ENCODE assay signal across 22 mouse cellular contexts in the genomic region with DNA sequence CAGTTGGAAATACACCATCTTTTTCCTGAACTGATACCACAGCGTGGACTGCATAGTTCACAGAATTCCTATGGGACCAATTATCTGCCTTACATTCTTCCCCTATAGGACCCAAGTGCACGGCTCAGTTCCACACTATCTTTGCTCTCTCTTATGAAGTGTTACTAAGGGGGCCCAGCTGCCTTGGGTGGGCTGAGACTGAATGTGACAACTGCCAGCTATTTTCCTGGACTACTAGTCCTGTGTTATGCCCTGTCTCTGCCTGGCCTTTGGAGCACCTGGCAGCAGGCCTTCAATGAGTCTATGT.
DNase-seq lines count a peak whose midpoint lies in the region; ATAC-seq and TF ChIP-seq lines count a peak whose summit lies in the region.
"Had no signal": no experiment of that assay in that cellular context is flagged by ENCODE, and none has a peak within 500 bp of the region (broad histone marks: within the 10 kb centered on the region; RNA-seq: fewer than 3 reads in every experiment).

No protein-coding gene starts in this region.

- no peak for ATAC-seq in heart, postnatal 0 days (ENCODE audit: insufficient read depth, low read depth)
- ATAC-seq in lung, postnatal 0 days: peak; percentile 54
- ATAC-seq in embryonic facial prominence, embryonic 14.5 days (ENCODE audit: low read depth): peak; percentile 83
- ATAC-seq in cerebellum, adult (ENCODE audit: insufficient number of reproducible peaks, low FRiP score, low TSS enrichment): no peak
- ATAC-seq: activated CD4-positive, CD25-positive, alpha-beta regulatory T cell, adult 4 months; forebrain, embryonic 16.5 days; inflammation-experienced regulatory T-cells, adult 6 months; liver, postnatal 0 days had no signal

- 0 out of 2 replicates have a peak overlapping the region, but pooled peaks have one; percentile 32 for H3K27ac ChIP-seq in heart, embryonic 10.5 days
- H3K27ac ChIP-seq in heart, postnatal 0 days (ENCODE audit: low read depth): peak overlapping the region; percentile 21; the same call in 1 of the 2 replicates
- no peak overlapping the region for H3K27ac ChIP-seq in lung, postnatal 0 days (ENCODE audit: low read length)
- H3K27ac ChIP-seq in embryonic facial prominence, embryonic 14.5 days (replicated peaks; ENCODE audit: low read depth, low read length): no peak overlapping the region
- H3K27ac ChIP-seq: limb, embryonic 15.5 days had no signal

- TF ChIP-seq EP300 in heart, postnatal 0 days (IDR thresholded peaks at IDR 0.05; ENCODE audit: low read depth): no peak
- no peak for TF ChIP-seq EP300 in lung, postnatal 0 days (IDR thresholded peaks at IDR 0.05)

- peaks cover 31% of the 10 kb centered on the region for H3K4me1 ChIP-seq in heart, embryonic 10.5 days
- H3K4me1 ChIP-seq in heart, postnatal 0 days (ENCODE audit: control insufficient read depth, insufficient read depth): peaks cover 55% of the 10 kb centered on the region
- H3K4me1 ChIP-seq in lung, postnatal 0 days (ENCODE audit: insufficient read depth, low read depth, low read length): peaks cover 2% of the 10 kb centered on the region; the same call in 1 of the 2 replicates
- H3K4me1 ChIP-seq in embryonic facial prominence, embryonic 14.5 days (ENCODE audit: control insufficient read depth, insufficient read depth, low read length): peaks cover 36% of the 10 kb centered on the region

- no peaks in the 10 kb centered on the region for H3K9me3 ChIP-seq in heart, embryonic 10.5 days
- no peaks in the 10 kb centered on the region for H3K9me3 ChIP-seq in heart, postnatal 0 days (replicated peaks; ENCODE audit: control insufficient read depth, low read length)
- H3K9me3 ChIP-seq in lung, postnatal 0 days (ENCODE audit: low read length): no peaks in the 10 kb centered on the region
- H3K9me3 ChIP-seq in embryonic facial prominence, embryonic 14.5 days (ENCODE audit: control insufficient read depth, low read length): no peaks in the 10 kb centered on the region
- H3K9me3 ChIP-seq: G1E; hindbrain, embryonic 12.5 days; limb, embryonic 15.5 days had no signal

- no peak overlapping the region for H3K4me2 ChIP-seq in heart, postnatal 0 days (ENCODE audit: low read depth, low read length)
- no peak overlapping the region for H3K4me2 ChIP-seq in lung, postnatal 0 days (replicated peaks; ENCODE audit: low read depth, low read length)
- no peak overlapping the region for H3K4me2 ChIP-seq in embryonic facial prominence, embryonic 14.5 days (ENCODE audit: low read depth, low read length)
- H3K4me2 ChIP-seq: hindbrain, embryonic 12.5 days; limb, embryonic 15.5 days had no signal

- no peak for TF ChIP-seq CTCF in heart, postnatal 0 days (IDR thresholded peaks at IDR 0.05; ENCODE audit: low read depth)
- TF ChIP-seq CTCF in lung, postnatal 0 days (IDR thresholded peaks at IDR 0.05): no peak

- H3K4me3 ChIP-seq in heart, embryonic 10.5 days: no peak overlapping the region
- no peak overlapping the region for H3K4me3 ChIP-seq in heart, postnatal 0 days (ENCODE audit: low read depth, low read length)
- H3K4me3 ChIP-seq in lung, postnatal 0 days (ENCODE audit: low read depth, low read length): no peak overlapping the region
- H3K4me3 ChIP-seq in embryonic facial prominence, embryonic 14.5 days (ENCODE audit: low read depth, low read length): no peak overlapping the region
- H3K4me3 ChIP-seq: hindbrain, embryonic 12.5 days; limb, embryonic 15.5 days had no signal

- no peak overlapping the region for H3K9ac ChIP-seq in heart, postnatal 0 days (replicated peaks; ENCODE audit: low read depth, low read length)
- no peak overlapping the region for H3K9ac ChIP-seq in lung, postnatal 0 days (replicated peaks; ENCODE audit: low read depth)
- H3K9ac ChIP-seq in embryonic facial prominence, embryonic 14.5 days (ENCODE audit: low read depth, low read length): no peak overlapping the region
- H3K9ac ChIP-seq: hindbrain, embryonic 12.5 days; limb, embryonic 15.5 days; liver, postnatal 0 days had no signal

- 21% methylated on average over 2 of the region's 2 CpGs for WGBS in heart, embryonic 10.5 days
- WGBS in heart, postnatal 0 days: 20% methylated on average over 2 of the region's 2 CpGs
- WGBS in lung, postnatal 0 days: 44% methylated on average over 2 of the region's 2 CpGs
- 26% methylated on average over 2 of the region's 2 CpGs for WGBS in embryonic facial prominence, embryonic 14.5 days

- DNase-seq in heart, embryonic 10.5 days (ENCODE audit: low spot score): no peak
- DNase-seq in heart, adult 8-10 months (ENCODE audit: low spot score): no peak
- no peak for DNase-seq in heart, postnatal 0 days (ENCODE audit: low spot score)
- no peak for DNase-seq in heart, adult 18-20 months
- peak; percentile 53 for DNase-seq in lung, postnatal 0 days (ENCODE audit: low spot score)
- DNase-seq in lung, postnatal 25 days (ENCODE audit: low spot score): no peak
- peak; percentile 70 for DNase-seq in embryonic facial prominence, embryonic 14.5 days (ENCODE audit: low spot score)
- DNase-seq: adrenal gland, postnatal 10 days; cerebellum, postnatal 10 days; embryo, embryonic 11 days; gastrocnemius, postnatal 36 days; kidney, postnatal 10 days; liver, postnatal 0 days; right cerebral cortex, postnatal 4 days; thymus, postnatal 25 days had no signal

- H3K36me3 ChIP-seq in heart, embryonic 10.5 days: no peaks in the 10 kb centered on the region
- H3K36me3 ChIP-seq in heart, postnatal 0 days (replicated peaks; ENCODE audit: control insufficient read depth, insufficient read depth, low read length): no peaks in the 10 kb centered on the region
- no peaks in the 10 kb centered on the region for H3K36me3 ChIP-seq in lung, postnatal 0 days (ENCODE audit: insufficient read depth, low read length)
- no peaks in the 10 kb centered on the region for H3K36me3 ChIP-seq in embryonic facial prominence, embryonic 14.5 days (ENCODE audit: control insufficient read depth, insufficient read depth, low read length)
- H3K36me3 ChIP-seq: G1E; limb, embryonic 15.5 days had no signal

- H3K27me3 ChIP-seq in heart, embryonic 10.5 days (ENCODE audit: insufficient read depth, poor library complexity, severe bottlenecking): no peaks in the 10 kb centered on the region
- no peaks in the 10 kb centered on the region for H3K27me3 ChIP-seq in heart, postnatal 0 days (ENCODE audit: control insufficient read depth, insufficient read depth, low read length)
- H3K27me3 ChIP-seq in lung, postnatal 0 days (replicated peaks; ENCODE audit: insufficient read depth, low read length): no peaks in the 10 kb centered on the region
- no peaks in the 10 kb centered on the region for H3K27me3 ChIP-seq in embryonic facial prominence, embryonic 14.5 days (replicated peaks; ENCODE audit: control insufficient read depth, insufficient read depth, low read length)
- H3K27me3 ChIP-seq: hindbrain, embryonic 12.5 days; limb, embryonic 15.5 days had no signal

Comparison
In these comparisons a context has a peak if more than half of its experiments do, and no peak if none do; other contexts are left out.
1. DNase-seq: peak in lung, postnatal 0 days (single experiment) and embryonic facial prominence, embryonic 14.5 days (single experiment); none in heart, embryonic 10.5 days (single experiment), heart, adult 8-10 months (single experiment), heart, postnatal 0 days (single experiment), heart, adult 18-20 months (0 of 2) and lung, postnatal 25 days (single experiment).
2. H3K27ac ChIP-seq: peak in heart, embryonic 10.5 days (single experiment) and heart, postnatal 0 days (single experiment); none in lung, postnatal 0 days (single experiment) and embryonic facial prominence, embryonic 14.5 days (single experiment).
3. ATAC-seq: peak in lung, postnatal 0 days (single experiment) and embryonic facial prominence, embryonic 14.5 days (single experiment); none in heart, postnatal 0 days (single experiment) and cerebellum, adult (single experiment).